Mouse (Mus musculus): ENCODE results near the gene Acbd6. TPM values are rescaled to one million over a fixed set of nuclear protein-coding genes. Genes with fewer than 3 reads are reported as not detected.

Gene Acbd6
- polyA plus RNA-seq, 1 experiment = 90.0 TPM

DNA sequence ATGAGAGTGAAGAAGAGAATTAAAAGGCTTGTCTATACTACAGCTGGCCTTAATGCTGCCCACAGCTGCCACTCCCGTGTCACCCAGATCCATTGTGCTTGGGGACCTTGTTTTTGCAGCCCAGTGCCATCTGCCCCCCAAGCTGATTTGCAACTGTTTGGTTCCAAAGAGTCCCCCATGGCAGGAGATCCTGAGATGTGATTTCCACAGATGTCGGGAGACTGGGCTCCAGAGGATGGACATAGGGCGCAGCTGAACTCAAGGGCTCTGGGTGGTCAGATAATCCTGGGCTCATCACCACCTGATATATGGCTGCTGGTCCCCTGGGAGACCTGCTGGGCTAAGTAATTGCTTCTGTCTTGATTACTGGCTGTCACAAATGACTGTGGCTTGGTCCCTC lies 160.9 kb downstream of the Acbd6 start:
- DNase-seq (ENCODE audit: extremely low spot score in 1 of 2, low spot score in 1 of 2) = no peak

- DNase-seq (ENCODE audit: extremely low spot score in 1 of 2, low spot score in 1 of 2) = no peak
Measured at GRCm38 (mm10) chr1:155720006-155720405, 162.1 kb downstream of the Acbd6 start.

GRCm38 (mm10) chr1:155721443-155721842 lies 163.5 kb downstream of the Acbd6 start:
- DNase-seq (ENCODE audit: extremely low spot score in 1 of 2, low spot score in 1 of 2) = peak in 1 of 2 experiments; percentile 79

GRCm38 (mm10) chr1:155722185-155722584 lies 164.3 kb downstream of the Acbd6 start:
- no peak for DNase-seq (ENCODE audit: extremely low spot score in 1 of 2, low spot score in 1 of 2)

- DNase-seq (ENCODE audit: extremely low spot score in 1 of 2, low spot score in 1 of 2) = no peak
Measured at GRCm38 (mm10) chr1:155724301-155724700, 166.4 kb downstream of the Acbd6 start.

GRCm38 (mm10) chr1:155725876-155726275 lies 168.0 kb downstream of the Acbd6 start:
- DNase-seq (ENCODE audit: extremely low spot score in 1 of 2, low spot score in 1 of 2) = no peak

DNA sequence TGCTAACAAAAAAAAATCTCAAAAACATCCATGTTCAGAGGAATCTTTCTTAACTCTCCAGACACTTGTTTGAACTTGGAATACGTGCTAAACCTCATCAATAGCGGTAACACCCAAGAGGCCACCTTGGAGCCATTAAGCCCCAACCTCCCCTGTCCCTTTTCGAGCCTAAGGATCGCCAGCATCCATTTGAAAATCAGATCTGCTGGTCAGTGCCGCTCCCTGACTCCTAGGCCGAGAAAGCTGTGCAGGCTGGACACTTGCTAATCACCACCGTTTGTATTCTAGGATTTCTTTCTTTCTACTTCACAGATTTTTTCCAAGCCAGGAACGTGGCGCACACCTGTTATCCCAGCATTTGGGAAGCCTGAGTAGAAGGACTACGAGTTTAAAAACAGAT lies 169.9 kb downstream of the Acbd6 start:
- no peak for DNase-seq (ENCODE audit: extremely low spot score in 1 of 2, low spot score in 1 of 2)

DNA sequence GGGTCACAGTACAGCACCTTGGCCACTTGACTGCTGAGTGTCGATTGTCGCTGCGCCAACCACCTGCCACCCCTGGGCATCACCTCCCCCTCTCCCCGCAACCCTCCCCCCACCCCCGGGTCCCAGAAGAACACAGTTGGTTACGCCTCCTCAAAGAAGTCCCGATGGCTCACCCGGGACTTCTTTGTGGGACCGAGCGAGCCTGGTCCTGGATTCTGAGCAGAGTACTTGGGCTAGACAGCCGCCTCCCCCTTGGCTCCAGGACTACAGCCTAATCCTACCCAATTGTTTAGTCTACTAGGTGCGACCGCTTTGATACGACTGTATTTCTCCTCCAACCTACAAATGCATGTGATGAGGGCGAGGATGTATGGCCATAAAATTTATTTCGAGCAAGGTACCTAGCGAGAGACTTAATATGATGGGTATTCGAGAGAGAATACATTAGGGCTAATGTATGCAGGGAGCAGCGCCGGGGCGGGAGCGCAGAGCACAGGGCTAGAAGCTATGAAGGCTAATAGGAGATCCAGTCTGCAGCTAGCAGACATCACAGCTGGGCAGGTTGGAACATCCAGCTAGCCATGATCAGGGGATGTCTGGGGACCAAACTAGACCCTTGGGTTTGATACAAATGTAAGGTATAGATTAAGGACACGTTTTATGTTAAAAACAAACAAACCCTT lies 171.3 kb downstream of the Acbd6 start:
- no peak for DNase-seq (ENCODE audit: extremely low spot score in 1 of 2, low spot score in 1 of 2)

GRCm38 (mm10) chr1:155731156-155731555 lies 173.2 kb downstream of the Acbd6 start:
- DNase-seq (ENCODE audit: extremely low spot score in 1 of 2, low spot score in 1 of 2) = no peak

- no peak for DNase-seq (ENCODE audit: extremely low spot score in 1 of 2, low spot score in 1 of 2)
Measured at GRCm38 (mm10) chr1:155736096-155736825, 178.3 kb downstream of the Acbd6 start.

GRCm38 (mm10) chr1:155737017-155737808 lies 179.3 kb downstream of the Acbd6 start:
- no peak for DNase-seq (ENCODE audit: extremely low spot score in 1 of 2, low spot score in 1 of 2)

DNA sequence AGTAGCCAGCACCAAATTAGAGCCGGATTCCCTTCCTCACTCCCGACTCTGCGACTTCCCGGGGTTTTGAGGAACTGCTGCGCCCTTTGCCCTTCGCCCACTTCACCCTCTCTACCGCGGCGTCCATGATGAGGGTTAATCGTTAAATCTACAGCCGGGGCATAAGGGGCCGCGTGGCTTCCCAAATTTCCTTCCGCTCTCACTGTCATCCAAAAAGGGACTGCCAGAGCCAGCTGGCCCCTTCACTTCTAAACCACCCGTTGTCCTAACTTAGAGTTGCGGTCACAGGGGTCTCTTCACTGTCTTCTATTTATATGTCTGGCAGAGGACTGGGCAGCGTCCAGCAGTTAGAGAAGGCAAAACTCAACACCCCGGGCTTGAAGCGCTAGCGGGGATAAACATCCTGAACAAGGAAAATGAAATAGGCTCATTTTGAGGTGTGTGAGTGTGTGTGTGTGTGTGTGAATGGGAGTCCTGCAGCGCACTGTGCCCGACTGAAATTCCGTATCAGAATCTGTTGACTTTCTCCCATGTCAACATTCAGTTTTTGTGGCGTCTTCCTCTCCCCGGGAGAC lies 180.0 kb downstream of the Acbd6 start:
- DNase-seq (ENCODE audit: extremely low spot score in 1 of 2, low spot score in 1 of 2) = no peak

Other genes starting within 250 kb of the Acbd6 start
- gene Xpr1, start 140.7 kb upstream of the Acbd6 start, polyA plus RNA-seq (2012; rRNA removed) = 42.5 and 43.4 TPM in 2 replicates
- gene Lhx4, start 193.6 kb downstream of the Acbd6 start, polyA plus RNA-seq (2012; rRNA removed) = not detected in 2 replicates

Measured in frontal cortex, adult 2 months (tissue).